ENCODE assay signal across 10 mouse cellular contexts in the genomic region with DNA sequence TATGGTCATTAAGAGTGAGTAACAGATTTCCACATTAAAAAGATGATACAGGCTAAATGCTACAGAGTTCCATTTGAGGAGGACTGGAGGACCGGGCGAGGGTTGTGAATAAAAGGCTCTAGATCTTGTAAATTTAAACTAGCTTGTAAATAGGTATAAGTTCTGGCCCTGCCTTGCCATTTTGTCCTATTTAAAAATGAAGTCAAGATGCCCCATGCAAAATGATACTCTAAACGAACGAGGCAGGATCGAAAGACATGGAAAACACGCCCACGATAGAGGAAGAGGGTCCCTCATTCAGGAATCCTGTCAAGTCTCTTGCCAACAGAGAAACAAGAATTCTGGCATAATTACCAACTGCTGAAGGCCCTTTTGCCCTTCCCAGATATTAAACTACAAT. TPM values are rescaled to one million over a fixed set of nuclear protein-coding genes. Genes with fewer than 3 reads are reported as not detected.
A peak's percentile ranks its signal among the peaks of the same experiment; 100 is the strongest.
DNase-seq lines count a peak whose midpoint lies in the region; ATAC-seq and TF ChIP-seq lines count a peak whose summit lies in the region.
"Had no signal": no experiment of that assay in that cellular context is flagged by ENCODE, and none has a peak within 500 bp of the region (broad histone marks: within the 10 kb centered on the region; RNA-seq: fewer than 3 reads in every experiment).

No protein-coding gene starts in this region.

- WGBS in cerebellum, adult 2 months, result 76% methylated on average over 7 of the region's 7 CpGs
- WGBS in neural tube, embryonic 12.5 days, result 88% methylated on average over 7 of the region's 7 CpGs
- WGBS in liver, embryonic 13.5 days (ENCODE audit: insufficient replicate concordance), result 79% methylated on average over 7 of the region's 7 CpGs

- H3K27me3 ChIP-seq in cerebellum, adult 2 months (ENCODE audit: control insufficient read depth, insufficient read depth, low read length), result no peaks in the 10 kb centered on the region
- no peaks in the 10 kb centered on the region; the same call in 1 of the 2 replicates for H3K27me3 ChIP-seq in neural tube, embryonic 12.5 days (replicated peaks)
- 0 out of 2 replicates have a peak, but pooled peaks cover 4% of the 10 kb centered on the region for H3K27me3 ChIP-seq in liver, embryonic 13.5 days

- H3K4me1 ChIP-seq in cerebellum, adult 2 months (ENCODE audit: control insufficient read depth, insufficient read depth, low read length), result no peaks in the 10 kb centered on the region
- peaks cover 38% of the 10 kb centered on the region for H3K4me1 ChIP-seq in neural tube, embryonic 12.5 days
- H3K4me1 ChIP-seq in liver, embryonic 13.5 days (replicated peaks), result peaks cover 61% of the 10 kb centered on the region

- no peaks in the 10 kb centered on the region for H3K9me3 ChIP-seq in neural tube, embryonic 12.5 days
- no peaks in the 10 kb centered on the region for H3K9me3 ChIP-seq in liver, embryonic 13.5 days (replicated peaks)

- peak; percentile 51 for DNase-seq in cerebellum, adult 9-10 months
- no peak for DNase-seq in cerebellum, adult 2 months
- no peak for DNase-seq in neural tube, embryonic 10.5 days (ENCODE audit: extremely low spot score, low spot score)
- DNase-seq in liver, embryonic 13.5 days, result no peak
- DNase-seq in right cerebral cortex, postnatal 10 days (ENCODE audit: low spot score in 2 of 2), result no peak
- DNase-seq in cerebellum, postnatal 14 days, result no peak

- no peak for TF ChIP-seq POLR2A in cerebellum, adult 2 months (IDR thresholded peaks at IDR 0.05; ENCODE audit: borderline replicate concordance, insufficient read depth, low read length)

- no peak overlapping the region for H3K9ac ChIP-seq in neural tube, embryonic 12.5 days
- peak overlapping the region; percentile 92; the same call in 1 of the 2 replicates for H3K9ac ChIP-seq in liver, embryonic 13.5 days

- H3K27ac ChIP-seq in cerebellum, adult 2 months (ENCODE audit: insufficient read depth, low read length), result no peak overlapping the region
- no peak overlapping the region for H3K27ac ChIP-seq in neural tube, embryonic 12.5 days
- H3K27ac ChIP-seq in liver, embryonic 13.5 days, result no peak overlapping the region

- H3K36me3 ChIP-seq in neural tube, embryonic 12.5 days, result peaks cover 26% of the 10 kb centered on the region
- H3K36me3 ChIP-seq in liver, embryonic 13.5 days, result peaks cover 29% of the 10 kb centered on the region

- TF ChIP-seq CTCF in cerebellum, adult 2 months (IDR thresholded peaks at IDR 0.05; ENCODE audit: borderline replicate concordance, insufficient read depth, low read depth, low read length), result no peak

- no peak overlapping the region for H3K4me3 ChIP-seq in cerebellum, adult 2 months (replicated peaks; ENCODE audit: insufficient read depth, low read depth, low read length)
- H3K4me3 ChIP-seq in neural tube, embryonic 12.5 days, result no peak overlapping the region
- no peak overlapping the region for H3K4me3 ChIP-seq in liver, embryonic 13.5 days (replicated peaks)

- ATAC-seq in neural tube, embryonic 12.5 days (ENCODE audit: low FRiP score, low read depth), result no peak
- ATAC-seq in liver, embryonic 13.5 days (ENCODE audit: low read depth), result no peak
- ATAC-seq in monocyte, adult 5-6 weeks (replicated peaks; ENCODE audit: insufficient number of reproducible peaks, low FRiP score, low TSS enrichment, poor library complexity, severe bottlenecking), result no peak

- H3K4me2 ChIP-seq in neural tube, embryonic 12.5 days (replicated peaks), result peak overlapping the region; percentile 91
- H3K4me2 ChIP-seq in liver, embryonic 13.5 days, result peak overlapping the region; percentile 84

RNA-seq across cellular contexts. Expression of a gene that starts 16.3 kb away (rescaled TPM):
- 105 and 113 TPM in 2 replicates for polyA plus RNA-seq in cerebellum, adult 2 months (2012; rRNA removed)
- polyA plus RNA-seq in neural tube, embryonic 12.5 days (2016; fragmentation: Nextera tagmentation; extraction: Ambion mirVana), result 6.7 and 6.9 TPM in 2 replicates
- polyA plus RNA-seq in liver, embryonic 13.5 days (2015; fragmentation: Nextera tagmentation; extraction: Ambion mirVana), result 0.60 and 0.70 TPM in 2 replicates
- 0.29 TPM in 1 of 3 replicates, not detected in the others for total RNA-seq in monocyte, adult 5-6 weeks (2017)
- total RNA-seq: hematopoietic stem cell, adult 5-6 weeks had no signal

RNA-seq across cellular contexts. Expression of a gene that starts 17.1 kb away (rescaled TPM):
- 13.7 and 14.2 TPM in 2 replicates for polyA plus RNA-seq in cerebellum, adult 2 months (2012; rRNA removed)
- polyA plus RNA-seq in neural tube, embryonic 12.5 days (2016; fragmentation: Nextera tagmentation; extraction: Ambion mirVana), result 0.39 and 0.79 TPM in 2 replicates
- 0.31 and 0.33 TPM in 2 replicates for polyA plus RNA-seq in liver, embryonic 13.5 days (2015; fragmentation: Nextera tagmentation; extraction: Ambion mirVana)
- not detected in 3 replicates for total RNA-seq in monocyte, adult 5-6 weeks (2017)
- total RNA-seq: neutrophil, adult 5-6 weeks had no signal

RNA-seq across cellular contexts. Expression of a gene that starts 43.6 kb away (rescaled TPM):
- 1.9 and 2.2 TPM in 2 replicates for polyA plus RNA-seq in cerebellum, adult 2 months (2012; rRNA removed)
- 4.9 and 6.5 TPM in 2 replicates for polyA plus RNA-seq in neural tube, embryonic 12.5 days (2016; fragmentation: Nextera tagmentation; extraction: Ambion mirVana)
- 5.8 and 6.6 TPM in 2 replicates for polyA plus RNA-seq in liver, embryonic 13.5 days (2015; fragmentation: Nextera tagmentation; extraction: Ambion mirVana)
- total RNA-seq in monocyte, adult 5-6 weeks (2017), result 14.1 to 16.7 TPM (median 15.1 TPM) in 3 replicates

Comparison
In these comparisons a context has a peak if more than half of its experiments do, and no peak if none do; other contexts are left out.
1. RNA of a gene that starts 16.3 kb away (polyA plus RNA-seq): 105 to 113 TPM in cerebellum, adult 2 months; 6.7 to 6.9 TPM in neural tube, embryonic 12.5 days and 0.60 to 0.70 TPM in liver, embryonic 13.5 days; every median in the first group is over 10 times any median in the second.